Mouse (Mus musculus): ENCODE data around the gene Mapk8. TPM values are rescaled to one million over a fixed set of nuclear protein-coding genes. Genes with fewer than 3 reads are reported as not detected.
"Not testable (repeated sequence)": the region's sequence is repeated elsewhere in the genome, so short reads cannot be mapped to it uniquely, and the experiment has no call there.

Gene Mapk8
- 10 to 100 TPM; 13.0 to 20.6 TPM for polyA plus RNA-seq (2017; shearing (Covaris generic))

- peak; percentile 89 for ATAC-seq
Observed at GRCm38 (mm10) chr14:33447027-33447569, at the start of gene Mapk8. Gene Mapk8, minus strand, starts transcription at chr14:33447158.

DNA sequence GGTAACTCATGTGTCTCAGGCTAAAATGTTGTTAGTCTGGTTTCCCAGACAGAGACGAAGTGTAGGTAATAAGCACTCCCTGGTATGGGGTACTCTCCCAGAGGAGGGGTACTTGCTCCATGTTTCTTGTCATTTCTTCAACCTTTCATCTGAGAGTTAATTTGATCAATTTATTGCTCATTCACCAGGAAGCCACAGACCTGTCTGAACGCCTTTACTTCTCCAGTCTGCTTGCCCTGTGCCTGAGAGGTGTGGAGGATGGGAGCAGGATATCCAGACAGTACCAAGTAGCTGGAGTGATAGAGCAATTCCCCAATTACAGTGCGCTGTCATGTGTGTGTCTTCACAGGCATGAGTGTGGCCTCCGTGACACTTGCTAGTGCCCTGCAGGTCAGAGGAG is 48.3 kb upstream of the Mapk8 start:
- ATAC-seq = no peak

GRCm38 (mm10) chr14:33487805-33488550 is 41.0 kb upstream of the Mapk8 start:
- no peak for ATAC-seq

GRCm38 (mm10) chr14:33481991-33482390 is 35.0 kb upstream of the Mapk8 start:
- ATAC-seq = no peak

DNA sequence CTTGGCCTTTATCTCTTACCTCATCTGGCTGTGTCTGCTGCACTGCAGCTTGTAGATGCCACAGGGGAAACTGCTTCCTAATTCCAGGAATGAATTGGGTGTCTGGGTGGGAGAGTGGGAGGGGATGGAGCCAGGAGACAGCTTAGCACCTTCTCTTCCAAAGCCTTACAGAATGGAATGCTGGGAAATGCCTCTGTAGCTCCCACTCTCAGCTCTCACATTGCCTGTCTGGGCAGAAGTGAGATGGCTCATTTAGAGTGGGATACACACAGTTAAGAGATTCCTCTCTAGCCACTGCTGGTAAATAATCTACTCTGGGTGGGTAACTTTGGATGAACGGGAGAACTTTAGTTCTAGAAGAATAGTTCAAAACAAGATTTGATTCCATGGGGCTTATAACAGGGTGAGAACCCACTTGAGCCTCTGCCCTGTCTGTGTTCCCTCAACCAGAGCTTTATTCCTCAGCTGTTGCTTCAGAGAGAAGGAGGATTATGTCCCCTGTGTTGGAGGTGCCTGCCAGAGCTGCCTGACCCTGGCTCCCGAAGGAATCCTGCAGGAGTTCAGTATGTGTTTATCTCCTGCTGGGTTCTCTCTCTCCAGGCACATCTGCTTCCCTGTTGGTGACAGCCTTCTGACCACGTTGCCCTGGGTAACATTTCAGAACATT is 29.3 kb upstream of the Mapk8 start:
- ATAC-seq = no peak

GRCm38 (mm10) chr14:33474461-33474860 is 27.5 kb upstream of the Mapk8 start:
- ATAC-seq = no peak

DNA sequence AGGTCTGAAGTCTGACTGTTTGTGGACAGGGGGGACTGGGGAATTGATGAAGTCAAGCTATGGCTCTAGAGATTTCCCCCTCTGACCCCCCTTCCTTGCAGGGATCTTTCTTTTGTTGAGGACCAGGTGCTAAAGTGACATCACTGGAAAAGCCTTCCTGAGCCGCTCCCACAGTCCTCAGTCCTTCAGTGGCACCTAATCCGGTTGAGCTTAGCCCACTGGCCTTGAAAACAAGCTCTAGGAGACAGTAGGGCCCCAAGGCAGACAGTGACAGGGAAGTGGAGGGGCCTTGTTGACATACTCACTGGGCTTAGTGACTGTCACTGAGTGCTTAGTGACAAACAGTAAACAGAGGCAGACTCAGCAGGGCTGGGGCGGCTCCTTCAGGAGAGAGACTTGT is 24.4 kb upstream of the Mapk8 start, which contains the start of gene Frmpd2:
Frmpd2 (plus strand) TSS at position 366 of the 400 bp plus-strand sequence.
- no peak for ATAC-seq

GRCm38 (mm10) chr14:33467766-33468165 is 20.8 kb upstream of the Mapk8 start:
- no peak for ATAC-seq

- ATAC-seq = no peak
Observed at GRCm38 (mm10) chr14:33463658-33464057, 16.7 kb upstream of the Mapk8 start.

DNA sequence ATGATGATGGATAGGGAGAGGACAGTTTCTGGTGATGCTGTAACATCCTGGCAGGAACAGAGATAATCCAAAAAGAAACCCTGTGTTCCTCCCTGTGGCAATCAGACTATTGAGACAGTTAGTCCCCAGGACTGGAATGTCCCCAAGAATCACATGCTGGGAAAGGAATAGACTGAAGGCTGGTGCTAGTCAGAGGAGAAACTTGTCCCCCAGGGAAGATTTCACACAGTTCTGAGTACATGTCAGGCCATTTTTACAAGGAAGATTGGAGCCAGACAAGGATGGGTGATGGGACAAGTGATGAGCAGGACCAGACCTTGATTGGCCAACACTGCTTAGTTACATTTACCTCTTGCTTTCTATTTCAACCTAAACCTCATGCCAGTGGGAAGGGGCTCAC is 3.4 kb upstream of the Mapk8 start:
- no peak for ATAC-seq

GRCm38 (mm10) chr14:33449296-33449840 is 2.4 kb upstream of the Mapk8 start:
- ATAC-seq = no peak

DNA sequence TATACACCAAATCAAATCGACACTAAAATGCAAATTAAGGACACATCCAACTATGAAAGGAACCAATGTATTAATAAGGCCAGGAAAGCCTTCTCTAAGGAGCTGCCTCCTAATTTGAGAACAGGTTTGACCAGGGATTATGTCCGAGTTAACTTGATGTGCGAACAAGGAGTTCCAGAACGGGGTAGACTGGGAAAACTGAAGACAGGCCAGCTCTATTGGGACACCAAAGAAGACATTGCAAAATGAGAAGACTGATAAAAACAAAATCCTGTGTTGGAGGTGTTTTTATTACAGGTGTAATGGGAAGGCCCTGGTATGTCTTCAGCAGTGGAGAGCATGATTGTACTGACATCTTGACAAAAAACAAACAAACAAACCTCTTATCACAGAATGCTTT is 1.3 kb upstream of the Mapk8 start:
- ATAC-seq = no peak

DNA sequence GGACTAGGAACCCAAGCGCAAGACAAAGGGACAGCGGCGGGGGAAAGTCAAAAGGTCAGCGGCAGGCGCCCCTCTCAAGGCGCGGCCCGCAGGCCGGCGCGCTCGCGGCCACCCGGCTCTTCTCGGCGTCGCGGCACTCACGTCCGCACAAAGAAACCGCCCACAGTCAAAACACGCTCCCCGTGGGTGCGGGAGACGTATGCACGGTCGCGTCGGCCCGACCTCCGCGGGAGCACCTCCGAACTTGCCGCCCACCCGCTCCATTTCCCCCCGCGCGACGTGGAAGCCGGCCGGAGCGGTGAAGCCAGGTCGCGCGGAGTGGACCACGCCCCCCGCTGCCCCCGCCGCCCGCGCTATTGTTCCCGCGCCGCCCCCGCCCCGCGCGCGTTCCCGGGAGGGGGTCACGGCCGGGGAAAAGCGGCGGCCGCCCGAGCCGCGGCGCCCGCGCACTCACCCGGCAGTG is 366 bp downstream of the Mapk8 start:
- ATAC-seq = peak; percentile 11

GRCm38 (mm10) chr14:33445962-33446361 is 996 bp downstream of the Mapk8 start:
- ATAC-seq = no peak

DNA sequence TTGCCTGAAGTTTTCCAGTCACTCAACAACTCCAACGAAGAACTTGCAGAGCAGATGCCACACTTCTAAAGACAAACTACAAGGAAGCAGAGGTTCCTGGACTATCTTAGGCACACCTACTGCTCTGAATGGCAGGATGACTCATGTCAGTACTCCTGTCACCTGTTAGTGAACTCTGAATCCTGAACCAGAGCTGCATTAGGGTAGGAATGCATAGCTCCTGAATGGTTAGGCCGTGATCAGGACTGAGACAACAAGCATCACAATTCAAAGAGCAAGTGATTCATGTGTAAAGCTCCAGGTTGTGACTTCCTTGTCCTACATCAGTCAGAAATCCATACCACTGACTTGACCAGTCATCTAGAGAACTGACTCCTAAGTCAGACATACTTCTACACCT is 3.2 kb downstream of the Mapk8 start:
- ATAC-seq = no peak

GRCm38 (mm10) chr14:33432485-33432884 is 14.5 kb downstream of the Mapk8 start:
- ATAC-seq = not testable (repeated sequence)

DNA sequence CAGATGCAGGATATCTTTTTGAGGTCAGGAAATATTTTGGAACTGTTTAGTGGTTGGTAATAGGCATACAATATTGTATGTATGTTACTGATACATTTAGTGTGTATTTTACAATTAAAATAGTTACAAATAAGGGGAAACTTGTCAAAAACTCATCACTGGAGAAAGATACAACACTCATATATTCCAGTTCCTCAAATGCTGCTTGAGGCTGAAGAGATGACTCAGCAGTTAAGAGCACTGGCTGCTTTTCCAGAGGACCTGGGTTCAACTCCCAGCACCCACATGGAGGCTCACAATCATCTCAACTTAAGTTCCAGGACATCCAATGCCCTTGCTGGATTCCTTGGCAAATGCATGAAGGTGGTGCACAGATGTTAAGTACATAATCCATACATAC is 22.8 kb downstream of the Mapk8 start:
- ATAC-seq = no peak

DNA sequence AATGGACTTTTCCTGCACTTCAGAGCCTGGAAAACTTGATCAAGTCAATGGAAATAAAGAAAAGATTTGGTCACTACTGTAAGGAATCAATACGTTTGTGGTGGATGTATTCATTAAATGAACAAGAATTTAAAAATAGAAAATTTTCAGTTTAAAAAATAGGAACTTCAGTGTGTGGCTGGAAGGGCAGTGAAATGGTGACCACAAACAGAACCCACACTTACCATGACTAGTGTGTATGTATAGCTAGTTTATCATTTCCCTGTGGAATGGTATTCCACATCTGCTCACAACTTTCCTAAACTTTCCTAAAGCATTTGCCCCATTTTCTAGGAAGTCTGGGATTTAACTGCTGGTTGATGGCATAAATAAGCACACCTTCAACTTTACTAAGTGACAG is 24.0 kb downstream of the Mapk8 start:
- no peak for ATAC-seq

- ATAC-seq = peak; percentile 81
Observed at GRCm38 (mm10) chr14:33418311-33418909, 28.5 kb downstream of the Mapk8 start.

DNA sequence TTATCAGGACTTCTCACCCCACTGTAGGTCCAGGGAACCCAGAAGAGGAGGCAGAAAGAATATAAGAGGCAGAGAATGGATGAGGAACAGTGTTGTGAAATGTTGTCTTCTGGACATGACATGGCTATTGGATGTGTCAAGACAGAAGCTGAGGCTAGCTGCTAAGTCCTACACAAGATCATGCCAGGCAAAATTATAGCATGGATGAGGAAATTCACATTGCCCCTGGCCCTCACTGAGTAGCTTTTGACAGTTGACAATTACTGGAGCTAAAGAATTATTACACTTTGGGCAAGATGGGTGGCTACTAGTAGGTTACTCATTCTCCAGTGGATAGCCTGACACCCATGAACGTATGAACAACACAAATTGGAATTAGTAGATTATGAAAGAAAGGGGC is 31.2 kb downstream of the Mapk8 start:
- no peak for ATAC-seq

GRCm38 (mm10) chr14:33402331-33402730 is 44.6 kb downstream of the Mapk8 start:
- ATAC-seq = no peak

DNA sequence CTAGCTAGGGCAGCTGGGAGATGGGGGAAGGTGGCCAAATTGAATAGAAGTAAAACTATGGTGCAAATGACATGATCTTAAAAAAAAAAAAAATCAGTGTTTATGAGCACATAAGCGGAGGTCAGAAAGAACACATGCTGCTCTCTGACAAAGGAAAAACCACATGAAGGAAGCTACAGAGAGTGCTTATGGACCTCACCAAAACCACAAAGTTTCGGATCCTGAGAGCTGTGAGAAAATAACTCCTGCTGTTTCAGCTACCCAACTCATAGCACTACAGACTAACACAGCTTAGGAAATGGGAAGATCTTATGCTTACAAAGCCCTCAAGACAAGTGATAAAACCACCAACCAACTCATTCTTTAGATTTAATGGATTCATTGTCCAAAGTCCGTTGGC is 46.9 kb downstream of the Mapk8 start:
- no peak for ATAC-seq
